Mouse (Mus musculus) embryonic facial prominence, embryonic 11.5 days (tissue): ENCODE measurements around the gene Rnf144b. TPM values are rescaled to one million over a fixed set of nuclear protein-coding genes. Genes with fewer than 3 reads are reported as not detected.
A peak's percentile ranks its signal among the peaks of the same experiment; 100 is the strongest.

Experiments
- ATAC-seq: fragments of 200-750 bp; cut with Nextera tagmentation; replicated peaks from 2 replicates; pipeline ENCODE4 v1.8.0; 2017; ENCODE audit warnings: low read depth; ENCODE audit not compliant: insufficient number of reproducible peaks, low FRiP score, low TSS enrichment
- DNase-seq: peaks from one replicate; pipeline ENCODE4 v3.0.0-alpha.2; 2015; ENCODE audit warnings: low spot score
- H3K27ac ChIP-seq: fragments of 300-500 bp; sonication (generic); replicated peaks from 2 replicates; pipeline ENCODE4 v1.5.1; 2014; ENCODE audit warnings: mild to moderate bottlenecking, low read depth, low read length, control low read depth
- H3K27me3 ChIP-seq: fragments of 300-500 bp; sonication (generic); 2 replicates; pipeline ENCODE4 v1.6.1; 2014; ENCODE audit warnings: mild to moderate bottlenecking, low read length, moderate library complexity, mixed read lengths; ENCODE audit not compliant: control insufficient read depth, insufficient read depth
- H3K36me3 ChIP-seq: fragments of 300-500 bp; sonication (generic); replicated peaks from 2 replicates; pipeline ENCODE4 v1.6.1; 2014; ENCODE audit warnings: low read depth, mild to moderate bottlenecking, low read length, moderate library complexity, mixed read lengths; ENCODE audit not compliant: control insufficient read depth, insufficient read depth
- H3K4me1 ChIP-seq: fragments of 300-500 bp; sonication (generic); 2 replicates; pipeline ENCODE4 v1.6.1; 2014; ENCODE audit warnings: low read length, mixed read lengths; ENCODE audit not compliant: control insufficient read depth, insufficient read depth
- H3K4me2 ChIP-seq: fragments of 300-500 bp; sonication (generic); 2 replicates; pipeline ENCODE4 v1.6.1; 2014; ENCODE audit warnings: low read depth, mild to moderate bottlenecking, control low read depth, low read length, moderate library complexity
- H3K4me3 ChIP-seq: fragments of 300-500 bp; sonication (generic); 2 replicates; pipeline ENCODE4 v1.5.1; 2014; ENCODE audit warnings: low read depth, low read length, control low read depth
- H3K9ac ChIP-seq: fragments of 300-500 bp; sonication (generic); replicated peaks from 2 replicates; pipeline ENCODE4 v1.6.1; 2014; ENCODE audit warnings: mild to moderate bottlenecking, control low read depth, low read length
- H3K9me3 ChIP-seq: fragments of 300-500 bp; sonication (generic); replicated peaks from 2 replicates; pipeline ENCODE4 v1.6.1; 2016; ENCODE audit warnings: mild to moderate bottlenecking, low read length, inconsistent platforms, mixed read lengths; ENCODE audit not compliant: control insufficient read depth
- WGBS: fragments of 180-500 bp; shearing (Covaris S2); extraction: QIAGEN DNeasy Blood & Tissue Kit; methylation state at CpG from one replicate; pipeline ENCODE4 v1.1.7; 2014; 5-methylcytosine and 5-hydroxymethylcytosine counted together
- polyA plus RNA-seq: library from polyadenylated mRNA; unstranded; fragments of >200 nt; fragmentation: Nextera tagmentation; extraction: Ambion mirVana; gene quantifications from 2 replicates; pipeline ENCODE4 v1.2.1, GENCODE M21; 2014

Rnf144b gene
- polyA plus RNA-seq, 1 experiment from 2014 or later = 1.5 TPM

- DNase-seq = no peak
- no peak overlapping the region for H3K9ac ChIP-seq
- WGBS = 96% methylated on average over 2 of the region's 2 CpGs
- H3K4me3 ChIP-seq = no peak overlapping the region
- H3K27me3 ChIP-seq = no peaks in the 10 kb centered on the region
- H3K36me3 ChIP-seq = no peaks in the 10 kb centered on the region
- no peak overlapping the region for H3K4me2 ChIP-seq
- H3K4me1 ChIP-seq = no peaks in the 10 kb centered on the region
- no peak overlapping the region for H3K27ac ChIP-seq
- H3K9me3 ChIP-seq = no peaks in the 10 kb centered on the region
- ATAC-seq = no peak
Measured at GRCm38 (mm10) chr13:47165261-47165660, 42.8 kb downstream of the Rnf144b start.

DNA sequence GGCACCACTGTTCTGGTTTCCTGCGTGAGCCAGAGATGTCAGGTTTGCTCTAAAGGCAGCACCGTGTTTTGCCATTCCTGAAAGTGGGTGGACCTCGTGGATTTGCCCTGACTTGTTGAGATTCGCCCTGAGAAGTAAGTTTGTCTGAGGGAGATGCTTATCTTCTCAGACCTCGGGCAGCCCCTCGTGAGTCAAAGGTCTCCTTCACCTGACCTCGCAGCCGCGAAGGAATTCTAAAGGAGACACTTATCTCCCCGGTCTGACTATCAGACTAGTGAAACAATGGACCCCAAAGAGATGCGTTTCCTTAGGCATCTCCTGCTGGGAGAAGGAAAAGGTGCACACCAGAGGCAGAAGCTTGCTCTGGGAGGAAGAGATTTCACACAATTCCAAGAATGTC lies 46.0 kb downstream of the Rnf144b start:
- Histone ChIP-seq H3K4me3 (no peak overlapping the region), H3K27ac (no peak overlapping the region), H3K36me3 (no peaks in the 10 kb centered on the region), H3K9ac (no peak overlapping the region), H3K4me2 (no peak overlapping the region), H3K9me3 (no peaks in the 10 kb centered on the region), H3K4me1 (no peaks in the 10 kb centered on the region), H3K27me3 (no peaks in the 10 kb centered on the region)
- ATAC-seq (no peak), DNase-seq (peak; percentile 28)
- 17% methylated on average over 11 of the region's 11 CpGs for WGBS

DNA sequence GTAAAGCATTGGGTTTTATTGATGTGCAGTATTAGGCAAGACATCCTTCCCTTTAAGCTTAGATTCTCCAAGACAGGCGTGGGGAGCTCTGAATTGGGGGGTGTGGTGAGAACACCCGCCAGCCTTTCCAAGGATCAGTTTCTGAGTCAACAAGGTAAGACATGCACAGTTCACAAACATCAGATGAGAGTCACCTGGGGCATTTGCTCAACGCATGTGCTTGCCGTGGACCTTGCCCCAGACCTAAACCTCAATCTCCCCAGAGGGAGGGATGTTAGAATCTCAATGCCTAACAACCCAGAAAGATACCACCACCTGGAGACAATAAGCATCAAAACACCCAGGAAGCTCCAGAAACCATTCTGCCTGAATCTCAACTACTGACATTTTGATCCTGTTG lies 47.6 kb downstream of the Rnf144b start:
- Histone ChIP-seq H3K9me3 (no peaks in the 10 kb centered on the region), H3K4me1 (no peaks in the 10 kb centered on the region), H3K27ac (no peak overlapping the region), H3K9ac (no peak overlapping the region), H3K4me2 (no peak overlapping the region), H3K36me3 (no peaks in the 10 kb centered on the region), H3K4me3 (no peak overlapping the region), H3K27me3 (no peaks in the 10 kb centered on the region)
- ATAC-seq (no peak), DNase-seq (no peak)
- 77% methylated on average over 4 of the region's 4 CpGs for WGBS

GRCm38 (mm10) chr13:47170811-47171555 lies 48.5 kb downstream of the Rnf144b start:
- no peak overlapping the region for H3K4me3 ChIP-seq
- 77% methylated on average over 13 of the region's 13 CpGs for WGBS
- no peak overlapping the region for H3K9ac ChIP-seq
- no peak overlapping the region for H3K4me2 ChIP-seq
- no peak for ATAC-seq
- H3K27me3 ChIP-seq = no peaks in the 10 kb centered on the region
- H3K4me1 ChIP-seq = no peaks in the 10 kb centered on the region
- no peak overlapping the region for H3K27ac ChIP-seq
- H3K36me3 ChIP-seq = no peaks in the 10 kb centered on the region
- H3K9me3 ChIP-seq = no peaks in the 10 kb centered on the region
- DNase-seq = no peak

DNA sequence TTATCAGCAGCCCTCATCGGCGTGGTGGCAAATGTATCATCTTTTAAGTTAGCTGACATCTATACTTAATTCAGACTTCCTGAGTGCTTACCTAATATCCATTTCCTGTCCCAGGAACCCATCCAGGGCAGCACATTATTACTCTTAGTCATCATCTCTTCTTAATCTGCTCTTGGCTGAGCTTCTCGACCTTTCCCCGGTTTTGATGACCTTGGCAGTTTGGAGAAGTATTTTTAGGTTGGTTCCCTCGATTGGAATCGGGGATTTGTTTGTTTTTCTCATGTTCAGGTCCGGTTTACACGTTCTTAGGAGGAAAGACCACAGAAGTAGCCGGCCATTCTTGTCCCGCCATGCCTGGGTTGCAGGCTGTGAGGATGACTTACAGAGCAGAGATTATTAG lies 50.4 kb downstream of the Rnf144b start:
- Histone ChIP-seq H3K4me2 (no peak overlapping the region), H3K4me3 (no peak overlapping the region), H3K27ac (no peak overlapping the region), H3K36me3 (no peaks in the 10 kb centered on the region), H3K27me3 (no peaks in the 10 kb centered on the region), H3K9me3 (no peaks in the 10 kb centered on the region), H3K9ac (no peak overlapping the region), H3K4me1 (no peaks in the 10 kb centered on the region)
- DNase-seq (no peak), ATAC-seq (no peak)
- 83% methylated on average over 10 of the region's 10 CpGs for WGBS

- H3K9me3 ChIP-seq = no peaks in the 10 kb centered on the region
- H3K4me1 ChIP-seq = no peaks in the 10 kb centered on the region
- H3K4me3 ChIP-seq = no peak overlapping the region
- no peak overlapping the region for H3K4me2 ChIP-seq
- WGBS = 84% methylated on average over 8 of the region's 8 CpGs
- no peaks in the 10 kb centered on the region for H3K36me3 ChIP-seq
- H3K27ac ChIP-seq = no peak overlapping the region
- DNase-seq = no peak
- no peak overlapping the region for H3K9ac ChIP-seq
- no peaks in the 10 kb centered on the region for H3K27me3 ChIP-seq
- ATAC-seq = no peak
Measured at GRCm38 (mm10) chr13:47178182-47178581, 55.7 kb downstream of the Rnf144b start.

DNA sequence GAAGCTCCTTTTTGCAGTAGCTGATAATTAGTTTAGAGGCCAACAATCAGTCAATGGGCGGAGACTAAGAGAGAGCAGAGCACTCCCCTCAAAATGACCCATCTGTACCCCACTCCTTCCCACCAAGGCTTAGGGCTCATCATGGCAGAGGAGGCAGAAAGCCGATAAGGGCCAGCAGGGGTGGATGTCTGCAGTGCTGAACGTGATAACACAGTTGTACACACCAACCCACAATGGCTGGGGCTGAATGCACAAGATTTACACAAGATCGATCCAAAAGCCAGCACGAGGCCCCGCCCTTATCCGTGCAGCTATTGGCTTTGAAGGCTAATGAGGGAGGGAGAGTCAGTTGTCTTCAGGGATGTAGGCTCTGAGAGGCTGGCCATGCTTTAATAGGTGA lies 58.3 kb downstream of the Rnf144b start:
- Histone ChIP-seq H3K4me3 (no peak overlapping the region), H3K27me3 (no peaks in the 10 kb centered on the region), H3K36me3 (no peaks in the 10 kb centered on the region), H3K4me1 (no peaks in the 10 kb centered on the region), H3K9ac (no peak overlapping the region), H3K27ac (no peak overlapping the region), H3K4me2 (no peak overlapping the region), H3K9me3 (no peaks in the 10 kb centered on the region)
- WGBS = 85% methylated on average over 7 of the region's 7 CpGs
- no peak for DNase-seq
- ATAC-seq = no peak

DNA sequence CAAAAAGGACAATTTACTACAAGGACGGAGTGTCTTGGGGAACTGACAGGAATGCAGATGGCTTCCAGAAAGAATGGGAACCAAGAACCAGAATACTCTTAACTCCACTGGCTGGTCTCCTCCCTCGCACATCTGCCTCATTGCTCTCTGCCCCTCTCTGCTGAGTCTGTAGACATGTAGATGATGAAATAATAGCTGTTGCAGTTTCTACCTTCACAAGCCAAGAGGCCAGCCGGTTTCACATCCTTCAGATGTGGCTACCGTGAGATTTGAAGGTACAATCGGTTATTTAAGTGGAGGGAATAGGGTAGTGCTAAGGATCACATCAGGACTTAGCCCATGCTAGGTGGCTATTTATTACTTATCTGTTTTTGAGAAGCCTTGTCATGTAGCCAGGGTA lies 59.9 kb downstream of the Rnf144b start:
- no peak overlapping the region for H3K4me3 ChIP-seq
- DNase-seq (no peak), ATAC-seq (no peak)
- WGBS = 86% methylated on average over 5 of the region's 5 CpGs
- no peak overlapping the region for H3K4me2 ChIP-seq
- no peak overlapping the region for H3K27ac ChIP-seq
- no peaks in the 10 kb centered on the region for H3K9me3 ChIP-seq
- no peaks in the 10 kb centered on the region for H3K36me3 ChIP-seq
- H3K9ac ChIP-seq = no peak overlapping the region
- H3K4me1 ChIP-seq = no peaks in the 10 kb centered on the region
- H3K27me3 ChIP-seq = no peaks in the 10 kb centered on the region
